Mouse (Mus musculus): ENCODE measurements around the gene Sar1b. TPM values are rescaled to one million over a fixed set of nuclear protein-coding genes. Genes with fewer than 3 reads are reported as not detected.
"Not testable (repeated sequence)": the region's sequence is repeated elsewhere in the genome, so short reads cannot be mapped to it uniquely, and the experiment has no call there.

The Sar1b gene
- total RNA-seq (2014; fragmentation: Nextera tagmentation), result 103 and 125 TPM in 2 replicates
- total RNA-seq (2017), result 58.7 and 59.2 TPM in 2 replicates
- polyA plus RNA-seq (2012), result 2.9 and 4.0 TPM in 2 replicates

DNA sequence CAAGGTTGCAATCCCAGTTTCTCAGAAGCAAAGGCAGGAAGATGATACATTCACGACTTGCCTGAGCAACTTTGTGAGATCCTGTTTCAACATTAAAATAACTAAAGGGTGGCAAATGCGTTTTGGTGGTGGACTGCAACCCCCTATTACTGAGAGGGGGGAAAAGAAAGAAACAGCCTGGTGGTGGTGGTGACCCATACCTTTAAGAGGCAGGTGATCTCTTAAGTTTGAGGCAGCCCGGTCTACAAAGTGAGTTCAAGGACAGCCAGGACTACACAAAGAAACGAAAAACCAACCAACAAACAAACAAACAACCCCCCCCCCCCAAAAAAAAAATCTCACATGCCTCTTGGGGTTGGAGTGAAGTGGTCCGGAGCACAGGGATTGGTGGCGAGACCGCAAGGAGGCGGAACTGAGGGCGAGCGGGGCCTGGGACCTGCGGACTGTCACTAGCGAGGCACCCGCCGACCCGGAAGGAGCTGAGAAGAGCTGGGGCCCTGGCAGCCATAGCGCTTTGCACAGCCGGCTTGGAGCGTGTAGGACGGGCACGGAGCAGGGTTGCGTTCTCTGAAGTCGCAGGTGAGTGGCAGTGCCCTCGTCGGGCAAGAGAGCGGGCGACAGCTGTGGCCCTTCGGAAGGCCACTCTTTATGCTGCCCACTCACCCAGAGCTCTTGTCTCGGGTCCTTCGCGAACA lies at the start of gene Sar1b, which contains the start of gene Sec24a:
Sar1b (plus strand) TSS at position 475 of the 695 bp plus-strand sequence.
Sec24a (minus strand) TSS at position 422 of the 695 bp plus-strand sequence.
- no peak for TF ChIP-seq GATA2 (IDR thresholded peaks at IDR 0.05; ENCODE audit: borderline replicate concordance, low read depth, low read length)
- no peak for TF ChIP-seq GATA1 (IDR thresholded peaks at IDR 0.05; ENCODE audit: borderline replicate concordance, low read length)
- TF ChIP-seq TAL1 (conservative IDR thresholded peaks at IDR 0.05; ENCODE audit: low read depth, low read length), result no peak
- no peak for TF ChIP-seq POLR2AphosphoS5 (IDR thresholded peaks at IDR 0.05; ENCODE audit: insufficient replicate concordance, low read depth, low read length)
- TF ChIP-seq CTCF (IDR thresholded peaks at IDR 0.05; ENCODE audit: low read depth, low read length), result no peak
- Histone ChIP-seq H3K4me3 (ENCODE audit: low read depth, low read length) (peak within 1 kb of the TSS; percentile 98), H3K36me3 (replicated peaks) (peaks cover 21% of the 10 kb centered on the region), H3K4me1 (ENCODE audit: insufficient read depth, low read depth, low read length) (peaks cover 38% of the 10 kb centered on the region), H3K27me3 (ENCODE audit: insufficient read depth, low read length) (no peaks in the 10 kb centered on the region), H3K9me3 (replicated peaks) (no peaks in the 10 kb centered on the region)
- DNase-seq (ENCODE audit: low spot score) (peak; percentile 74), ATAC-seq (ENCODE audit: extremely low read depth, insufficient number of reproducible peaks, low FRiP score, poor library complexity, severe bottlenecking) (peak; percentile 88)

- no peaks in the 10 kb centered on the region for H3K4me1 ChIP-seq (ENCODE audit: insufficient read depth, low read depth, low read length)
- no peaks in the 10 kb centered on the region for H3K9me3 ChIP-seq (replicated peaks)
- H3K4me3 ChIP-seq (ENCODE audit: low read depth, low read length), result no peak overlapping the region
- ATAC-seq (ENCODE audit: extremely low read depth, insufficient number of reproducible peaks, low FRiP score, poor library complexity, severe bottlenecking) (no peak), DNase-seq (ENCODE audit: low spot score) (no peak)
- TF ChIP-seq CTCF (IDR thresholded peaks at IDR 0.05; ENCODE audit: low read depth, low read length), result no peak
- TF ChIP-seq POLR2AphosphoS5 (IDR thresholded peaks at IDR 0.05; ENCODE audit: insufficient replicate concordance, low read depth, low read length), result no peak
- no peak for TF ChIP-seq TAL1 (conservative IDR thresholded peaks at IDR 0.05; ENCODE audit: low read depth, low read length)
- TF ChIP-seq GATA2 (IDR thresholded peaks at IDR 0.05; ENCODE audit: borderline replicate concordance, low read depth, low read length), result no peak
- no peak for TF ChIP-seq GATA1 (IDR thresholded peaks at IDR 0.05; ENCODE audit: borderline replicate concordance, low read length)
- peaks cover 83% of the 10 kb centered on the region for H3K36me3 ChIP-seq (replicated peaks)
- no peaks in the 10 kb centered on the region for H3K27me3 ChIP-seq (ENCODE audit: insufficient read depth, low read length)
Measured at GRCm38 (mm10) chr11:51721066-51721465, 42.4 kb upstream of the Sar1b start.

DNA sequence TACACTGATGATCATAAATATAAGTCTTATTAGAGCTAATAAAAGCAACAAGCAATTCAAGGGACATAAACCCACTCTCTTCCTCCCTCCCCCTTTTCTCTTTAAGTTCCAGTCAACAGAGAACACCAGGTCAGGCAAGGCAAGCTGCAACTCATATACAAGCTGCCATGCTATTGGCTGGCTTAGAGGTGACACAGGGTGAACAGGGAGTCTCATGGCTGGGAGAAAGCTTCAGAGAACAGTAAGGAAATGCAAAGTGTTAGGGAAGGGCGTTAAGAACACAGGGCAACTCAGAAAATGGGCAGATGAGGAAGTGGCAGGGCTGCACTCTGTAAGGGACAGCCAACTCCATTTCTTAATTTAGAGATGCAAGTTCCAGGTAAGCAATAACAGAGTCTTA lies 30.6 kb upstream of the Sar1b start:
- Histone ChIP-seq H3K4me3 (ENCODE audit: low read depth, low read length) (no peak overlapping the region), H3K9me3 (replicated peaks) (no peaks in the 10 kb centered on the region), H3K4me1 (ENCODE audit: insufficient read depth, low read depth, low read length) (peaks cover 3% of the 10 kb centered on the region; the same call in 1 of the 2 replicates), H3K27me3 (ENCODE audit: insufficient read depth, low read length) (no peaks in the 10 kb centered on the region), H3K36me3 (replicated peaks) (peaks cover 76% of the 10 kb centered on the region)
- TF ChIP-seq CTCF (IDR thresholded peaks at IDR 0.05; ENCODE audit: low read depth, low read length) (no peak), GATA1 (IDR thresholded peaks at IDR 0.05; ENCODE audit: borderline replicate concordance, low read length) (no peak), POLR2AphosphoS5 (IDR thresholded peaks at IDR 0.05; ENCODE audit: insufficient replicate concordance, low read depth, low read length) (no peak), GATA2 (IDR thresholded peaks at IDR 0.05; ENCODE audit: borderline replicate concordance, low read depth, low read length) (no peak), TAL1 (conservative IDR thresholded peaks at IDR 0.05; ENCODE audit: low read depth, low read length) (no peak)
- ATAC-seq (ENCODE audit: extremely low read depth, insufficient number of reproducible peaks, low FRiP score, poor library complexity, severe bottlenecking), result no peak
- no peak for DNase-seq (ENCODE audit: low spot score)

GRCm38 (mm10) chr11:51734218-51734617 lies 29.3 kb upstream of the Sar1b start:
- H3K4me1 ChIP-seq (ENCODE audit: insufficient read depth, low read depth, low read length), result peaks cover 14% of the 10 kb centered on the region

GRCm38 (mm10) chr11:51738651-51739403 lies 24.7 kb upstream of the Sar1b start:
- TF ChIP-seq CTCF (IDR thresholded peaks at IDR 0.05; ENCODE audit: low read depth, low read length) (no peak), TAL1 (conservative IDR thresholded peaks at IDR 0.05; ENCODE audit: low read depth, low read length) (no peak), GATA1 (IDR thresholded peaks at IDR 0.05; ENCODE audit: borderline replicate concordance, low read length) (no peak), GATA2 (IDR thresholded peaks at IDR 0.05; ENCODE audit: borderline replicate concordance, low read depth, low read length) (no peak), POLR2AphosphoS5 (IDR thresholded peaks at IDR 0.05; ENCODE audit: insufficient replicate concordance, low read depth, low read length) (no peak)
- H3K4me3 ChIP-seq (ENCODE audit: low read depth, low read length), result no peak overlapping the region
- H3K4me1 ChIP-seq (ENCODE audit: insufficient read depth, low read depth, low read length), result peaks cover 40% of the 10 kb centered on the region
- H3K36me3 ChIP-seq (replicated peaks), result peaks cover 83% of the 10 kb centered on the region
- no peaks in the 10 kb centered on the region for H3K27me3 ChIP-seq (ENCODE audit: insufficient read depth, low read length)
- no peak for DNase-seq (ENCODE audit: low spot score)
- no peaks in the 10 kb centered on the region for H3K9me3 ChIP-seq (replicated peaks)
- no peak; the same call in 1 of the 2 replicates for ATAC-seq (ENCODE audit: extremely low read depth, insufficient number of reproducible peaks, low FRiP score, poor library complexity, severe bottlenecking)

More at GRCm38 (mm10) chr11:51734218-51734617, 29.3 kb upstream of the Sar1b start:
- H3K36me3 ChIP-seq (replicated peaks), result peaks cover 83% of the 10 kb centered on the region
- H3K4me3 ChIP-seq (ENCODE audit: low read depth, low read length); ATAC-seq (ENCODE audit: extremely low read depth, insufficient number of reproducible peaks, low FRiP score, poor library complexity, severe bottlenecking); H3K9me3 ChIP-seq (replicated peaks); H3K27me3 ChIP-seq (ENCODE audit: insufficient read depth, low read length); DNase-seq (ENCODE audit: low spot score): not testable (repeated sequence)

DNA sequence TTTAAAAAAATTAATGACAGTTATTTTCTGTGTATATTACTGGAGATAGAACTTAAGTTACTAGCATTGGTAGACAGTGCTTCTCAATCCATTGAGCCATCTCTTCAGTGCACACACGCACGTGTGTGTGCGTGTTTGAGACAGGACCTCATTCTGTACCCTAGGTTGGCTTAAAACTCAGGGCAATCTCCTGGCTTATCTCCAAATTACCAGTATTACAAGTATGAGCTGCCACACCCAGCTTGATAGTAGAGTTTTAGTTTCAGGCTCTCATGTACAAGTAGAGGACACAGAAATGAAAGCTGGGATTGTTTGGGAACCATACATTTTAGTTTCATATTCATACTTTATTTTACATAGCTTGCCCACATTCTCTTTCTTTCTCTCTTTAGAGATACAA lies 22.8 kb upstream of the Sar1b start:
- no peaks in the 10 kb centered on the region for H3K9me3 ChIP-seq (replicated peaks)
- H3K4me3 ChIP-seq (ENCODE audit: low read depth, low read length), result no peak overlapping the region
- no peaks in the 10 kb centered on the region for H3K27me3 ChIP-seq (ENCODE audit: insufficient read depth, low read length)
- TF ChIP-seq CTCF (IDR thresholded peaks at IDR 0.05; ENCODE audit: low read depth, low read length) (no peak), POLR2AphosphoS5 (IDR thresholded peaks at IDR 0.05; ENCODE audit: insufficient replicate concordance, low read depth, low read length) (no peak), GATA1 (IDR thresholded peaks at IDR 0.05; ENCODE audit: borderline replicate concordance, low read length) (no peak), TAL1 (conservative IDR thresholded peaks at IDR 0.05; ENCODE audit: low read depth, low read length) (no peak)
- DNase-seq (ENCODE audit: low spot score), result no peak
- peaks cover 77% of the 10 kb centered on the region for H3K36me3 ChIP-seq (replicated peaks)
- peaks cover 40% of the 10 kb centered on the region for H3K4me1 ChIP-seq (ENCODE audit: insufficient read depth, low read depth, low read length)
- ATAC-seq (ENCODE audit: extremely low read depth, insufficient number of reproducible peaks, low FRiP score, poor library complexity, severe bottlenecking), result no peak
